Comparison of ENCODE assay signal across 16 mouse cellular contexts in the genomic region with DNA sequence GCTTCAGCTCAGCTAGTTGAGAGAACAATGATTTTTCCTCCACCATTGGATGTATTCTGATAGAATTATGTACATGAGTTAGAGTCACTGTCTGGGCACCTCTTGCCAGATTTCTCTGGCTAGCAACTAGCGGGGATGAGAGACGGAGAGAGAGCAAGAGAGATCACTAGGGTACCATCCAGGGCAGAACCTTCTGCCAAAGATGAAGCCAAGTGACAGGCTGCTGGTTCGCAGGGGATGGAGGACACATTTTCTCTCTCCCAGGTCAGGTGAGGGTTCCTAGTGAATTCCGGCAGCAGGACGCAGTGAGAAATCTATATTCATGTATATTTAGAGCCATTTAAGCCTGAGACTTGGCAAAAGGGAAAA.
DNase-seq lines count a peak whose midpoint lies in the region; ATAC-seq lines count a peak whose summit lies in the region.
"Had no signal": no experiment of that assay in that cellular context is flagged by ENCODE, and none has a peak within 500 bp of the region (broad histone marks: within the 10 kb centered on the region; RNA-seq: fewer than 3 reads in every experiment).

No protein-coding gene starts in this region.

- H3K27ac ChIP-seq in midbrain, embryonic 13.5 days = peak overlapping the region; percentile 80
- H3K27ac ChIP-seq in midbrain, embryonic 11.5 days (ENCODE audit: low read depth, low read length) = no peak overlapping the region
- H3K27ac ChIP-seq in limb, embryonic 12.5 days = no peak overlapping the region
- H3K27ac ChIP-seq in neural tube, embryonic 14.5 days (ENCODE audit: low read depth, low read length) = peak overlapping the region; percentile 80
- H3K27ac ChIP-seq: embryonic facial prominence, embryonic 12.5 days; heart, embryonic 15.5 days; stomach, postnatal 0 days had no signal

- no peaks in the 10 kb centered on the region for H3K36me3 ChIP-seq in midbrain, embryonic 13.5 days
- no peaks in the 10 kb centered on the region for H3K36me3 ChIP-seq in midbrain, embryonic 11.5 days (ENCODE audit: control insufficient read depth, insufficient read depth, low read length)
- H3K36me3 ChIP-seq in limb, embryonic 12.5 days = no peaks in the 10 kb centered on the region
- H3K36me3 ChIP-seq in neural tube, embryonic 14.5 days (ENCODE audit: control insufficient read depth, insufficient read depth, low read length) = no peaks in the 10 kb centered on the region
- H3K36me3 ChIP-seq: embryonic facial prominence, embryonic 12.5 days; heart, embryonic 15.5 days had no signal

- WGBS in midbrain, embryonic 13.5 days = 53% methylated on average over 5 of the region's 5 CpGs
- WGBS in midbrain, embryonic 11.5 days = 71% methylated on average over 5 of the region's 5 CpGs
- 43% methylated on average over 5 of the region's 5 CpGs for WGBS in limb, embryonic 12.5 days
- WGBS in neural tube, embryonic 14.5 days = 15% methylated on average over 5 of the region's 5 CpGs

- H3K27me3 ChIP-seq in midbrain, embryonic 13.5 days = peaks cover 43% of the 10 kb centered on the region
- peaks cover 23% of the 10 kb centered on the region for H3K27me3 ChIP-seq in midbrain, embryonic 11.5 days (ENCODE audit: control insufficient read depth, insufficient read depth, low read length)
- peaks cover 54% of the 10 kb centered on the region for H3K27me3 ChIP-seq in limb, embryonic 12.5 days
- no peaks in the 10 kb centered on the region for H3K27me3 ChIP-seq in neural tube, embryonic 14.5 days (ENCODE audit: control insufficient read depth, insufficient read depth, low read length)
- H3K27me3 ChIP-seq: CH12.LX; embryonic facial prominence, embryonic 12.5 days; Patski had no signal

- peak overlapping the region; percentile 42; the same call in 1 of the 2 replicates for H3K4me2 ChIP-seq in midbrain, embryonic 13.5 days (replicated peaks)
- no peak overlapping the region for H3K4me2 ChIP-seq in midbrain, embryonic 11.5 days
- peak overlapping the region; percentile 51 for H3K4me2 ChIP-seq in limb, embryonic 12.5 days
- peak overlapping the region; percentile 33; the same call in 1 of the 2 replicates for H3K4me2 ChIP-seq in neural tube, embryonic 14.5 days (ENCODE audit: low read depth, low read length)

- H3K9ac ChIP-seq in midbrain, embryonic 13.5 days (replicated peaks) = peak overlapping the region; percentile 39
- no peak overlapping the region for H3K9ac ChIP-seq in midbrain, embryonic 11.5 days (ENCODE audit: low read length)
- H3K9ac ChIP-seq in limb, embryonic 12.5 days (replicated peaks) = no peak overlapping the region
- H3K9ac ChIP-seq in neural tube, embryonic 14.5 days (replicated peaks; ENCODE audit: low read depth, low read length) = peak overlapping the region; percentile 4; the same call in 1 of the 2 replicates
- H3K9ac ChIP-seq: embryonic facial prominence, embryonic 12.5 days; heart, embryonic 15.5 days had no signal

- ATAC-seq in cerebellum, adult (ENCODE audit: insufficient number of reproducible peaks, low FRiP score, low TSS enrichment) = no peak
- ATAC-seq in midbrain, embryonic 13.5 days = no peak
- no peak for ATAC-seq in midbrain, embryonic 11.5 days (ENCODE audit: low FRiP score)
- ATAC-seq in limb, embryonic 12.5 days (ENCODE audit: insufficient number of reproducible peaks, insufficient read depth, low FRiP score, low TSS enrichment, low read depth) = no peak
- ATAC-seq in neural tube, embryonic 14.5 days (ENCODE audit: low read depth) = 0 out of 2 replicates have a peak, but pooled peaks have one; percentile 3
- ATAC-seq: inflammation-experienced regulatory T-cells, adult 6 months; Patski had no signal

- no peak overlapping the region for H3K4me3 ChIP-seq in midbrain, embryonic 13.5 days (replicated peaks)
- no peak overlapping the region for H3K4me3 ChIP-seq in midbrain, embryonic 11.5 days (ENCODE audit: low read depth, low read length)
- H3K4me3 ChIP-seq in limb, embryonic 12.5 days (replicated peaks) = peak overlapping the region; percentile 18; the same call in 1 of the 2 replicates
- no peak overlapping the region for H3K4me3 ChIP-seq in neural tube, embryonic 14.5 days (ENCODE audit: low read depth, low read length)
- H3K4me3 ChIP-seq: embryonic facial prominence, embryonic 12.5 days; heart, embryonic 15.5 days had no signal

- H3K9me3 ChIP-seq in midbrain, embryonic 13.5 days = no peaks in the 10 kb centered on the region
- H3K9me3 ChIP-seq in midbrain, embryonic 11.5 days (ENCODE audit: control insufficient read depth, low read length) = no peaks in the 10 kb centered on the region
- H3K9me3 ChIP-seq in limb, embryonic 12.5 days = no peaks in the 10 kb centered on the region
- H3K9me3 ChIP-seq in neural tube, embryonic 14.5 days (ENCODE audit: control insufficient read depth, low read length) = no peaks in the 10 kb centered on the region
- H3K9me3 ChIP-seq: embryonic facial prominence, embryonic 12.5 days; heart, embryonic 15.5 days had no signal

- peaks cover 49% of the 10 kb centered on the region for H3K4me1 ChIP-seq in midbrain, embryonic 13.5 days (replicated peaks)
- peaks cover 27% of the 10 kb centered on the region for H3K4me1 ChIP-seq in midbrain, embryonic 11.5 days (ENCODE audit: control insufficient read depth, insufficient read depth, low read length)
- H3K4me1 ChIP-seq in limb, embryonic 12.5 days (replicated peaks) = peaks cover 52% of the 10 kb centered on the region
- H3K4me1 ChIP-seq in neural tube, embryonic 14.5 days (ENCODE audit: control insufficient read depth, insufficient read depth, low read length) = peaks cover 52% of the 10 kb centered on the region

- peak; percentile 62 to 76 for DNase-seq in cerebellum, postnatal 10 days
- no peak for DNase-seq in midbrain, embryonic 11.5 days (ENCODE audit: low spot score, missing footprints)
- DNase-seq in thymus, postnatal 0 days (ENCODE audit: low spot score) = no peak
- DNase-seq in embryo, embryonic 10 days (ENCODE audit: low spot score) = no peak
- DNase-seq: lung, adult 2 months; right cerebral cortex, adult 18-20 months had no signal

Comparison
In these comparisons a context has a peak if more than half of its experiments do, and no peak if none do; other contexts are left out.
1. H3K27ac ChIP-seq: peak in midbrain, embryonic 13.5 days (single experiment) and neural tube, embryonic 14.5 days (single experiment); none in midbrain, embryonic 11.5 days (single experiment) and limb, embryonic 12.5 days (single experiment).
2. H3K9ac ChIP-seq: peak in midbrain, embryonic 13.5 days (single experiment) and neural tube, embryonic 14.5 days (single experiment); none in midbrain, embryonic 11.5 days (single experiment) and limb, embryonic 12.5 days (single experiment).
3. DNase-seq: peak in cerebellum, postnatal 10 days (2 of 2); none in midbrain, embryonic 11.5 days (single experiment), thymus, postnatal 0 days (single experiment) and embryo, embryonic 10 days (single experiment).